Mouse (Mus musculus): ENCODE results near the gene Zfp61. TPM values are rescaled to one million over a fixed set of nuclear protein-coding genes. Genes with fewer than 3 reads are reported as not detected.
A peak's percentile ranks its signal among the peaks of the same experiment; 100 is the strongest.

Gene Zfp61
- total RNA-seq, 2 experiments from 2014 or later, result 19.3 to 20.8 TPM

- peak; percentile 83 to 94 for DNase-seq (ENCODE audit: low spot score in 2 of 2)
- intact Hi-C loops (cut with DNase I), result loop anchor here (1.0 kb wide), 1 partner anchor 16 kb away; the partner anchor contains the start of gene Zfp108
Measured at GRCm38 (mm10) chr7:24270288-24270672, 30.8 kb downstream of the Zfp61 start, which contains the start of gene Zfp93. Gene Zfp93, plus strand, starts transcription at chr7:24270420.

- intact Hi-C loops (cut with DNase I), result loop anchor here (1.0 kb wide), 1 partner anchor 15 kb away; the partner anchor contains the start of gene Zfp108
- no peak for DNase-seq (ENCODE audit: low spot score in 2 of 2)
Measured at GRCm38 (mm10) chr7:24269667-24270287, 31.3 kb downstream of the Zfp61 start.

GRCm38 (mm10) chr7:24269256-24269655 lies 31.8 kb downstream of the Zfp61 start:
- intact Hi-C loops (cut with DNase I), result no loop called here
- no peak for DNase-seq (ENCODE audit: low spot score in 2 of 2)

GRCm38 (mm10) chr7:24268176-24269155 lies 32.6 kb downstream of the Zfp61 start:
- peak in 1 of 2 experiments; percentile 29 for DNase-seq (ENCODE audit: low spot score in 2 of 2)

GRCm38 (mm10) chr7:24260000-24260312 lies 41.1 kb downstream of the Zfp61 start:
- DNase-seq (ENCODE audit: low spot score in 2 of 2), result no peak
- intact Hi-C loops (cut with DNase I), result loop anchor here (10.0 kb wide), 1 partner anchor 125 kb away; the partner anchor contains the start of gene Zfp235

More at GRCm38 (mm10) chr7:24268176-24269155, 32.6 kb downstream of the Zfp61 start:
- intact Hi-C loops (cut with DNase I), result no loop called here

- peak in 1 of 2 experiments; percentile 14 for DNase-seq (ENCODE audit: low spot score in 2 of 2)
- intact Hi-C loops (cut with DNase I), result loop anchor here (10.0 kb wide), 1 partner anchor 125 kb away; the partner anchor contains the start of gene Zfp235
Measured at GRCm38 (mm10) chr7:24259306-24259999, 41.6 kb downstream of the Zfp61 start.

GRCm38 (mm10) chr7:24254633-24255474 lies 46.2 kb downstream of the Zfp61 start, which contains the start of gene Zfp108:
Gene Zfp108, plus strand, starts transcription at chr7:24254794.
- intact Hi-C loops (cut with DNase I), result loop anchor here (1.0 to 10.0 kb wide), 3 partner anchors 15 to 173 kb away; partner anchors contain the start of genes Zfp180, Zfp235 and Zfp93

GRCm38 (mm10) chr7:24253779-24254615 lies 47.0 kb downstream of the Zfp61 start:
- intact Hi-C loops (cut with DNase I), result loop anchor here (1.0 to 10.0 kb wide), 3 partner anchors 16 to 172 kb away; partner anchors contain the start of genes Zfp180, Zfp235 and Zfp93
- no peak for DNase-seq (ENCODE audit: low spot score in 2 of 2)

More at GRCm38 (mm10) chr7:24254633-24255474, 46.2 kb downstream of the Zfp61 start, which contains the start of gene Zfp108:
- DNase-seq (ENCODE audit: low spot score in 2 of 2), result peak; percentile 89 to 96

Small RNA genes within 50 kb of the gene (microRNA-seq; reads per million reads assigned to microRNA genes)
- gene Gm27592, result 0 reads per million in 2 experiments

Other genes starting within 250 kb of the Zfp61 start
- gene Vmn1r183, start 248.0 kb downstream of the Zfp61 start, total RNA-seq (2021), result not detected
- gene Zfp180, start 219.3 kb downstream of the Zfp61 start, total RNA-seq (2021), result 10 to 100 TPM; 47.1 to 47.6 TPM
- 10 to 100 TPM in 1 of 2 experiments, 1 to 10 TPM in 1; 8.4 to 10.2 TPM for gene Zfp112, start 188.9 kb downstream of the Zfp61 start, total RNA-seq (2021)
- 10 to 100 TPM; 20.2 to 20.4 TPM for gene Zfp235, start 167.1 kb downstream of the Zfp61 start, total RNA-seq (2021)
- 1 to 10 TPM; 2.5 to 2.9 TPM for gene Zfp114, start 126.2 kb downstream of the Zfp61 start, total RNA-seq (2021)
- gene Zfp111, start 89.8 kb downstream of the Zfp61 start, total RNA-seq (2021), result 10 to 100 TPM in 1 of 2 experiments, 1 to 10 TPM in 1; 8.9 to 12.6 TPM
- 10 to 100 TPM in 1 of 2 experiments, 1 to 10 TPM in 1; 7.9 to 10.5 TPM for gene Zfp109, start 63.7 kb downstream of the Zfp61 start, total RNA-seq (2021)
- 1 to 10 TPM; 8.4 to 8.8 TPM for gene Zfp108, start 46.4 kb downstream of the Zfp61 start, total RNA-seq (2021)
- 10 to 100 TPM; 11.0 to 11.5 TPM for gene Zfp93, start 30.8 kb downstream of the Zfp61 start, total RNA-seq (2021)
- 10 to 100 TPM; 13.2 to 16.9 TPM for gene Zfp94, start 15.4 kb upstream of the Zfp61 start, total RNA-seq (2021)
- not detected for gene Tescl, start 32.7 kb upstream of the Zfp61 start, total RNA-seq (2021)
- gene Lypd5, start 48.0 kb upstream of the Zfp61 start, total RNA-seq (2021), result not detected
- gene Kcnn4, start 69.0 kb upstream of the Zfp61 start, total RNA-seq (2021), result under 1 TPM in 1 of 2 experiments, not detected in 1; 0.50 TPM
- gene Smg9, start 98.4 kb upstream of the Zfp61 start, total RNA-seq (2021), result 10 to 100 TPM; 38.1 to 40.2 TPM
- gene Irgc1, start 151.1 kb upstream of the Zfp61 start, total RNA-seq (2021), result under 1 TPM; 0.34 to 0.57 TPM
- gene Plaur, start 161.3 kb upstream of the Zfp61 start, total RNA-seq (2021), result under 1 TPM; 0.71 to 0.73 TPM
- 100 to 1,000 TPM; 243 to 246 TPM for gene Cadm4, start 180.8 kb upstream of the Zfp61 start, total RNA-seq (2021)
- 10 to 100 TPM; 45.7 to 52.6 TPM for gene Zfp428, start 205.8 kb upstream of the Zfp61 start, total RNA-seq (2021)
- gene AC161166.1, start 211.2 kb upstream of the Zfp61 start, total RNA-seq (2021), result not detected
- 10 to 100 TPM; 87.8 to 88.6 TPM for gene Irgq, start 229.5 kb upstream of the Zfp61 start, total RNA-seq (2021)
- gene Pinlyp, start 244.9 kb upstream of the Zfp61 start, total RNA-seq (2021), result not detected
- gene Xrcc1, start 245.1 kb upstream of the Zfp61 start, total RNA-seq (2021), result 10 to 100 TPM; 34.6 to 37.6 TPM

All from left cerebral cortex, postnatal 25 days (tissue).